Mouse (Mus musculus) cerebellum, postnatal 14 days (tissue): ENCODE measurements at regions not wholly inside any gene's neighbourhood (a gene's known extent, or its start where the extent isn't known, plus 50 kb on each side); places are given as distances from the start of the nearest gene placed in this dataset.
"Not testable (repeated sequence)": the region's sequence is repeated elsewhere in the genome, so short reads cannot be mapped to it uniquely, and the experiment has no call there.

ENCODE experiments used
- DNase-seq, 2 experiments: peaks; one replicate each; pipeline ENCODE4 v3.0.0; 2021; ENCODE audit warnings: mixed read lengths in 2 of 2

- DNase-seq, result not testable (repeated sequence)
These were observed 639.1 kb upstream of the Rorb start for GRCm38 (mm10) chr19:19750069-19750599.

- peak in 1 of 2 experiments; percentile 4 for DNase-seq
These were observed 637.0 kb upstream of the Rorb start for GRCm38 (mm10) chr19:19747821-19748488.

- peak in 1 of 2 experiments; percentile 1 for DNase-seq
These were observed 608.9 kb upstream of the Rorb start for GRCm38 (mm10) chr19:19719939-19720338.
